Mouse (Mus musculus) heart, postnatal 0 days (tissue): ENCODE results near the gene Vgf. TPM values are rescaled to one million over a fixed set of nuclear protein-coding genes. Genes with fewer than 3 reads are reported as not detected.

Experiments
- ATAC-seq: fragments of 200-750 bp; cut with Nextera tagmentation; 2 replicates; pipeline ENCODE4 v1.8.0; 2017; ENCODE audit warnings: low read depth, moderate number of reproducible peaks, moderate library complexity; ENCODE audit not compliant: insufficient read depth
- DNase-seq: peaks from one replicate; pipeline ENCODE4 v3.0.0-alpha.2; 2016; ENCODE audit warnings: low spot score
- H3K27ac ChIP-seq: fragments of 300-500 bp; sonication (generic); 2 replicates; pipeline ENCODE4 v1.5.1; 2014; ENCODE audit warnings: low read depth, mild to moderate bottlenecking
- H3K27me3 ChIP-seq: fragments of 300-500 bp; sonication (generic); 2 replicates; pipeline ENCODE4 v1.6.1; 2014; ENCODE audit warnings: low read length, mixed read lengths; ENCODE audit not compliant: control insufficient read depth, insufficient read depth
- H3K36me3 ChIP-seq: fragments of 300-500 bp; sonication (generic); replicated peaks from 2 replicates; pipeline ENCODE4 v1.6.1; 2014; ENCODE audit warnings: low read length, mixed read lengths; ENCODE audit not compliant: control insufficient read depth, insufficient read depth
- H3K4me1 ChIP-seq: fragments of 300-500 bp; sonication (generic); 2 replicates; pipeline ENCODE4 v1.6.1; 2014; ENCODE audit warnings: antibody characterized with exemption; ENCODE audit not compliant: control insufficient read depth, insufficient read depth
- H3K4me2 ChIP-seq: fragments of 300-500 bp; sonication (generic); 2 replicates; pipeline ENCODE4 v1.6.1; 2014; ENCODE audit warnings: low read depth, mild to moderate bottlenecking, low read length, moderate library complexity
- H3K4me3 ChIP-seq: fragments of 300-500 bp; sonication (generic); 2 replicates; pipeline ENCODE4 v1.5.1; 2014; ENCODE audit warnings: low read depth, low read length
- H3K9ac ChIP-seq: fragments of 300-500 bp; sonication (generic); replicated peaks from 2 replicates; pipeline ENCODE4 v1.6.1; 2014; ENCODE audit warnings: low read depth, low read length, mixed read lengths
- H3K9me3 ChIP-seq: fragments of 300-500 bp; sonication (generic); replicated peaks from 2 replicates; pipeline ENCODE4 v1.6.1; 2016; ENCODE audit warnings: low read length; ENCODE audit not compliant: control insufficient read depth
- CTCF ChIP-seq: IDR thresholded peaks from 2 replicates; pipeline ENCODE4 v1.5.1; 2016; ENCODE audit warnings: antibody characterized with exemption, control low read depth, low read depth
- EP300 ChIP-seq: IDR thresholded peaks from 2 replicates; pipeline ENCODE4 v1.6.1; 2016; ENCODE audit warnings: antibody characterized with exemption, low read depth
- WGBS: fragments of 180-500 bp; shearing (Covaris S2); extraction: QIAGEN DNeasy Blood & Tissue Kit; methylation state at CpG from one replicate; pipeline ENCODE4 v1.1.7; 2014; 5-methylcytosine and 5-hydroxymethylcytosine counted together
- polyA plus RNA-seq: library from polyadenylated mRNA; unstranded; fragments of >200 nt; fragmentation: Nextera tagmentation; extraction: Ambion mirVana; gene quantifications from 2 replicates; pipeline ENCODE4 v1.2.1, GENCODE M21; 2015
- total RNA-seq: library from RNA; depleted of rRNA; stranded (reverse); fragments of >200 nt; gene quantifications from 2 replicates; pipeline ENCODE4 v1.2.3, GENCODE M21; 2014; ENCODE audit warnings: low replicate concordance

The Vgf gene
- total and polyA plus RNA-seq, 2 experiments from 2014 or later: not detected

DNA sequence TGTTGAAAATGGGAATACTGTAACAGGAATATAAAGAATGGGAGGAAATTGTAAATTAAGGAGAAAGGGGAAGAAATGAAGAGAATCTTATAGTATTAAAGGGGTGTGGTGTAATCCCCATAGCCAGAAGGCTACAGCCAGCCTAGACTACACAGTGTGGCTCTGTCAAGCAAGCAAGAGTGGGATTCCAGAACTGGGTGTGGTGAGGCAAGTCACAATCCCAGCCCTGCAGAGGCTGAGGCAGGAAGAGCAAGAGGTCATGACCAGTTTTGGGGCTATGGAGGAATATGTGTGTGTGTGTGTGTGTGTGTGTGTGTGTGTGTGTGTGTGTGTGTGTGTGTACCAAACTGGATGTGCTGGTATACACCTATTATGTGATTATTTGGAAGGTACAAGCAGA is 20.8 kb downstream of the Vgf start:
- no peak for TF ChIP-seq EP300
- H3K36me3 ChIP-seq: peaks cover 11% of the 10 kb centered on the region
- no peak overlapping the region for H3K9ac ChIP-seq
- H3K4me1 ChIP-seq: 0 out of 2 replicates have a peak, but pooled peaks cover 8% of the 10 kb centered on the region
- DNase-seq: no peak
- no peaks in the 10 kb centered on the region for H3K27me3 ChIP-seq
- H3K4me2 ChIP-seq: no peak overlapping the region
- H3K27ac ChIP-seq: no peak overlapping the region
- no peaks in the 10 kb centered on the region for H3K9me3 ChIP-seq
- H3K4me3 ChIP-seq: no peak overlapping the region
- no peak for ATAC-seq

DNA sequence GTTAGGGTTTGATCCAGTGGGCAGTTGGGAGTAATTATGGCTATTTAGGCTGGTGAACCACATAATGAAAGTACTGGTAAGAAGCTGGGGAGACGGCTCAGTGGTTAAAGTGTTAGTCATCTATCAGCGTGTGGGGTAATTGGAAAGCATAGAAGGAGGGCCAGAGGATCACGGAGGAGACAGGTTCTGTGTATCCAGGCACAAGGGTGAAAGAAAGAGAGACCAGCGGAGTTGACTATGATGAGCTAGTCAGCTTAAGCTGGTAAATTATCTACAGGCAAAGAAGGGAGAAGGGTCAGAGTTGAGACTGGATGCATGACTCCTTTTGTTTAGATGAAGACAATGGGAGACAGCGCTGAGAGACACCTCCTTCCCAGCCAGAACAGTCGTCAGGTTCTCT is 24.9 kb downstream of the Vgf start:
- H3K4me3 ChIP-seq: no peak overlapping the region
- H3K27ac ChIP-seq: no peak overlapping the region
- TF ChIP-seq CTCF (no peak), EP300 (no peak)
- DNase-seq (no peak), ATAC-seq (no peak)
- no peaks in the 10 kb centered on the region for H3K27me3 ChIP-seq
- H3K9me3 ChIP-seq: no peaks in the 10 kb centered on the region
- H3K36me3 ChIP-seq: no peaks in the 10 kb centered on the region
- H3K4me2 ChIP-seq: no peak overlapping the region
- H3K4me1 ChIP-seq: no peaks in the 10 kb centered on the region
- H3K9ac ChIP-seq: no peak overlapping the region
- 63% methylated on average over 6 of the region's 6 CpGs for WGBS

DNA sequence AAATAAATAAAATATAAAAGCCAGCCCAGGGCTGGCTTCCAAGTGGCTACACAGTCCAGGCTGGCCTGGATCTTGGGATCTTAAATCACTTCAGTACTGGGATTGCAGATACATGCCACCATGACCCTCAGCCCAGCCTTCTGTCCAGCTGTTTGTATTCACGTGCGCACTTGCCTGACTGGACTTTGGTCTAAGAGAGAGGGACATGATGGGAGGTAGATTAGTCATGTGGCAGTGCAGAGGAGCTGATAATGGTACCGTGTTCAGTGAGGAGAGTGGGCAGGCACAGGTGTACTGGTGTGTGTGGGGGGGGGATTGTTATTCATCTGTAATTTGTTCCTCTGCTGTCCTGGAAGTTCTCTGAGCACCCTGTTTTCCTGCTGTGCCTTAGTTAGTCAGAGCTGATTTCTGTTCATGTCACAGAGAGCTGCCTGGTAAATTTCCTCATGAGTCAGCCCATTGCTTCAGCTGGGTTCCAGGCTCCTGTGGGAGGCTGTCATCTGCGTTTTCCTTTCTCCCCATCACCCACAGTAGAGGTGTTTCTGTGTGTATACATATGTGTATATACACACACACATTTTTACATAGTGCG is 25.8 kb downstream of the Vgf start:
- no peaks in the 10 kb centered on the region for H3K4me1 ChIP-seq
- H3K27me3 ChIP-seq: no peaks in the 10 kb centered on the region
- no peak overlapping the region for H3K27ac ChIP-seq
- TF ChIP-seq CTCF (no peak), EP300 (no peak)
- no peak overlapping the region for H3K9ac ChIP-seq
- no peaks in the 10 kb centered on the region for H3K36me3 ChIP-seq
- no peak for ATAC-seq
- DNase-seq: no peak
- H3K9me3 ChIP-seq: no peaks in the 10 kb centered on the region
- 81% methylated on average over 5 of the region's 5 CpGs for WGBS
- H3K4me2 ChIP-seq: no peak overlapping the region
- H3K4me3 ChIP-seq: no peak overlapping the region

DNA sequence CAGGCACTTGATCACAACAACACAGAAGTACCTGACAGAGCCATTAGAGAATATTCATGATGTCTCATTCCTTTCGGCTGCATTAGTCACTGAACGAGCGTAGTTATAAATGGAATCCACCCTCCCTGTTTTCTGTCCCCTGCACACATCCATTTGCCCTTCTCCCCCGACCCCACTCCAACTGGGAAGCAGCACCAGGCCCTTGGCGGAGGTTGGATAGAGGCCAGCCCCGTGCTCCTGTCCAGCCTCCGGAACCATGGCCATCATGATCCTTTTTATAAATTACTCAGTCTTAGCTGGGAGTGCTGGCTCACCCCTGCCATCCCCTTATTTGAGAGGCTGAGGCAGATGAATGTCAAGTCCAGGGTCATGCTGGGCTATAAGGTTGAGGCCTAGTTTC is 28.1 kb downstream of the Vgf start:
- Histone ChIP-seq H3K4me3 (no peak overlapping the region), H3K4me2 (no peak overlapping the region), H3K36me3 (no peaks in the 10 kb centered on the region), H3K9ac (no peak overlapping the region), H3K27ac (no peak overlapping the region), H3K27me3 (no peaks in the 10 kb centered on the region), H3K4me1 (no peaks in the 10 kb centered on the region), H3K9me3 (no peaks in the 10 kb centered on the region)
- WGBS: 56% methylated on average over 7 of the region's 7 CpGs
- TF ChIP-seq CTCF: no peak
- TF ChIP-seq EP300: no peak
- ATAC-seq (no peak), DNase-seq (no peak)

DNA sequence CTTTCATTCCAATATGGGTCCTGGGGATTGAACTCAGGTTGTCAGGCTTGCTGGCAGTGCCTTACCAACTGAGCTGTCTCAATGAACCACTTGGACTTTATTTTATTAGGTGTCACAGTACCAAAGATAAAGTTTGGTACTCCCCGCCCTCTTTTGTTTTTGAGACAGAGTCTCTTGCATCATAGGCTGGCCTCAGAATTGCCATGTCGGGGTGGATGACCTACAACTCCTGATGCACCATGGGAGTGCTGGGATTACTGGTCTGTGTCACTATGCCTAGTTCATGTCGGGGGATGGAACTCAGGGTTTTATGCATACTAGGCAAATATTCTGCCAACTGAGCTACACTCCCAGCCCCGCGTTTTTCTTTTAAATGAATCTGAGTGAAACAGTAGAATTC is 28.7 kb downstream of the Vgf start:
- DNase-seq (no peak), ATAC-seq (no peak)
- H3K4me3 ChIP-seq: no peak overlapping the region
- no peaks in the 10 kb centered on the region for H3K9me3 ChIP-seq
- WGBS: 76% methylated on average over 5 of the region's 5 CpGs
- no peak overlapping the region for H3K27ac ChIP-seq
- TF ChIP-seq CTCF (no peak), EP300 (no peak)
- H3K36me3 ChIP-seq: no peaks in the 10 kb centered on the region
- no peaks in the 10 kb centered on the region for H3K4me1 ChIP-seq
- no peak overlapping the region for H3K4me2 ChIP-seq
- H3K9ac ChIP-seq: no peak overlapping the region
- no peaks in the 10 kb centered on the region for H3K27me3 ChIP-seq

DNA sequence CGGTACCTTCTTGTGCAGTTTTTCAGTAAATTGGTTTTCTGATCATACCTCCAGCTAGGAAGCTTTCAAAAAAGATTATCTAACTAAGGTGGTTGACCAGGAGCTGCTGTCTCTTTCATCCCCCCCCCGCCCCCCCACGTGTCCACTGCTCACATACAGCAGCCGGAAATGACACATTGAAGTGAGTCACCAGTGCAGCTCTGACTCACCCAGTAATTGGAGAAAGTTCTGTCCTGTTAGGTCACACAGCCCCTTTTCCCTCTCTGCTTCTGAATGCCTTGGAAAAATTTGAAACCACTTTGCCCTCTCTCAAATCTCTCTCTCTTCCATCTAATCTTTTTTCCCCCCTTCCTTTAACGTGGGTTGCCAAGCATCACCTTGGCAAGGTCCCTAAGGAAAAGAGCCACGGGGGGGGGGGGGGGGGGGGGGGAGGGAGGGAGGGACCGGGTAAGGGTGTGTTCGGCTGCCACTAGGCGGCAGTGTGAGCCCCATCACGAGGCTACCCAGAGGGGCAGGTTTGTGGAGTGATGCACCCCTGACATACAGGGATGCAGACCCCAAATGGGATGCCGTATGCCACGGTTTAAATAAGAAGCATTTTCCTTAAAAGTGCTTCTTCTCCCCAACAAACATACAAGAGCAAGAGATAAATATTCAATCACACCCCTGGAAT is 35.8 kb downstream of the Vgf start:
- TF ChIP-seq CTCF: peak; percentile 44
- no peak for TF ChIP-seq EP300
- DNase-seq (peak; percentile 50), ATAC-seq (peak; percentile 84)
- WGBS: 15% methylated on average over 12 of the region's 12 CpGs
- Histone ChIP-seq H3K9ac (no peak overlapping the region), H3K4me2 (no peak overlapping the region), H3K27ac (no peak overlapping the region), H3K4me3 (no peak overlapping the region), H3K4me1 (no peaks in the 10 kb centered on the region), H3K27me3 (no peaks in the 10 kb centered on the region), H3K36me3 (peaks cover 14% of the 10 kb centered on the region; the same call in 1 of the 2 replicates), H3K9me3 (no peaks in the 10 kb centered on the region)
